Mouse (Mus musculus): ENCODE data around the gene Wdcp.

DNA sequence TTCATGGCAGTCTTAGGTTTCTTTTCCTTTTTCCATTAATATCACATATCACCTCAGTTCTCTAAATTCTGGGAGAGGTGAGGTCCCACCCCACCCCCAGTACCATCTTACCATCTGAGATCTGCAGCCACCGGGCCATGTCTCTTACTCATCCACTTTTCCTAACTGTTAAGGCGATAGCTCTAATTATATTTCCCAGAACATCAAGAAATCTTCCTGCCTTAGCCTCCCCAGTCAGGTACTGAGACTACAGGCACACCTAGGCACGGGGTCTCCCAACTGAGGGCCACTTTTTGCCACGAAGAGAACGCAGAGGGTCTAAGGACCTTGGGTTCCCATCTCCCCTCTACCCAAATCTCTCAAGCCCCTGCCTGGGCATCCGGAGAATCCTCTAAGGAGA, 30.4 kb downstream of the Wdcp start:
- TF ChIP-seq POLR2A (IDR thresholded peaks at IDR 0.05; ENCODE audit: low read depth, low read length): no peak
- TF ChIP-seq CTCF (conservative IDR thresholded peaks at IDR 0.05; ENCODE audit: insufficient read depth, insufficient read length, low read depth, low read length): no peak
